Mouse (Mus musculus) induced T-regulatory cell, adult 2 months (primary cell): ENCODE results near the gene Eral1.

Experiments
- DNase-seq: peaks from one replicate; pipeline ENCODE4 v3.0.0-alpha.2; 2012; ENCODE audit warnings: low read depth

Gene Eral1

DNA sequence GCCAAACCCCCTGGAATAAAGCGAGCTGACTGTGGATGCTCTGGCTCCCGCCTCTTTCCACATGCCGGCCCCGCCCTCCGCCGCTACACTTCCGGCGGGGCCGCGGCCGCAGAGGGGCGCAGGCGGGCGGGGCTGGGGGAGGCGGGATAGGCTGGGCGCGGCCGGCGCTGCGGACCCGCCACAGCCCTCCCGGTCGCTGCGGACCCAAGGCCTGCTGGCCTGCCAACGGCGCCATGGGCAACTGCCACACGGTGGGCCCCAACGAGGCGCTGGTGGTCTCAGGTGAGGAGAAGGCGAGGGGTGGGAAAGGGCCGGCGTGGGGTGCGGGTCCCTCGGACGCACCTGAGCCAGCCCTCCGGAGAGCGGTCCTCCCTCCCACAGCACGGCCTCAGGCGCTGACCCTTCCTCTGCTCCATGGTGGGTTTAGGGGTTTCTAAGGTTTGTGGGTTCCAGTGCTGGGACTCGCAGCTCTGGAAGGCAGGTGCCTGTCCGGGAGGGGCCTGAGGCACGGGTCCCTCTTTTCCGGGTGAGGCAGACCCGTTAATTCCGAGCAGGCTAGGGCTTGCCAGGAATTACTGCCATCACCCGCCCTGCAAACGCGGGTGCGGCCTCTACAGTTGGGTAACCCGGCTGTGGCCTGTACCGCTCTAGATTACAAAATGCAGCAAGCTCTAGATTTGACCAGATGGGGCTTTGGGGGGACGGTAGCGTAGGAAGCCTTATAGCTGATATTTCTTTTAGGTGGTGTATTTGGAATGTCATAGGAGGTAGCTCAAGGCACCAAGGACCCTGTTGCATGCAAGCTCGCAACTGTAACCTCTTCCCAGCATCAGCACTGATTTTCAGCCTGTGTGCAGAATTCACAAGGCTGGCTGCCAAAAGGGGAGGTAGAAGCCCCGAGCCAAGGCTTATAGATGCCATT is 42.1 kb downstream of the Eral1 start, which contains the start of gene Flot2:
Flot2 (plus strand) TSS at position 101 of the 922 bp plus-strand sequence.
- DNase-seq = peak; percentile 81

DNA sequence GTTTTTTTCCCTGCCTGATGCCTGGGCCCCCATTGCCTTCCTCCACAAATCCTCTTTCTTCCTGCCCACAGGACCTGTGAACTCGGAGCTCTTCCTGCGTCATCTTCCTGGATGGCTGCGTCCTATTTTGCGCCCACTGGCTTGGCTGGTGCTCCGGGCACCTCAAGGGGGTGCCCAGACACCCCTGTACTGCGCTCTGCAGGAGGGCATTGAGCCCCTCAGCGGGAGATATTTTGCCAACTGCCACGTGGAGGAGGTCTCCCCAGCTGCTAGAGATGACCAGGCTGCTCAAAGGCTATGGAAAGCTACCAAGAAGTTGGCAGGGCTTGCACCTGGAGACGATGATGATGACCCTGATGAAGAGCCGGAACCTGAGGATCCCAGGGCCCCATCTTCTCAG is 43.4 kb downstream of the Eral1 start:
- no peak for DNase-seq

GRCm38 (mm10) chr11:78033931-78034617 is 46.1 kb downstream of the Eral1 start:
- DNase-seq = no peak

DNA sequence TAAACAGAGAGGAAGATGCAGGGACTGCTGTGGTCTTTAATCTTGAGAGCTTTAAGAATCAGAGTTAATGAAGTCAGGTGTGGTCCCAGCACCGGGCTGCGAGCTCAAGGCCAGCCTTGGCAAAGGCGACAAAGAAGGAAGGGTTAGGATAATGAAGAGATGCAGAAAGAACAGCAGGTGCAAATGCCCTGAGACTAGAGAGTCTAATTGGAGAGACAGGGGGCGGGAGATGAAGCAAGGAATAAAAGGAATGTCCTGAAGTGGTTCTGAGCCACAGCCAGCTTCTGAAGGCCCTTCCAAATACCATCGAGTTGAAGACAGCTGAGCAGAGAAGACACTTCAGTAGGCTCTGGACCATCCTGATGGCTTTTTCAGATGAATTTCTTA is 47.4 kb downstream of the Eral1 start:
- no peak for DNase-seq

DNA sequence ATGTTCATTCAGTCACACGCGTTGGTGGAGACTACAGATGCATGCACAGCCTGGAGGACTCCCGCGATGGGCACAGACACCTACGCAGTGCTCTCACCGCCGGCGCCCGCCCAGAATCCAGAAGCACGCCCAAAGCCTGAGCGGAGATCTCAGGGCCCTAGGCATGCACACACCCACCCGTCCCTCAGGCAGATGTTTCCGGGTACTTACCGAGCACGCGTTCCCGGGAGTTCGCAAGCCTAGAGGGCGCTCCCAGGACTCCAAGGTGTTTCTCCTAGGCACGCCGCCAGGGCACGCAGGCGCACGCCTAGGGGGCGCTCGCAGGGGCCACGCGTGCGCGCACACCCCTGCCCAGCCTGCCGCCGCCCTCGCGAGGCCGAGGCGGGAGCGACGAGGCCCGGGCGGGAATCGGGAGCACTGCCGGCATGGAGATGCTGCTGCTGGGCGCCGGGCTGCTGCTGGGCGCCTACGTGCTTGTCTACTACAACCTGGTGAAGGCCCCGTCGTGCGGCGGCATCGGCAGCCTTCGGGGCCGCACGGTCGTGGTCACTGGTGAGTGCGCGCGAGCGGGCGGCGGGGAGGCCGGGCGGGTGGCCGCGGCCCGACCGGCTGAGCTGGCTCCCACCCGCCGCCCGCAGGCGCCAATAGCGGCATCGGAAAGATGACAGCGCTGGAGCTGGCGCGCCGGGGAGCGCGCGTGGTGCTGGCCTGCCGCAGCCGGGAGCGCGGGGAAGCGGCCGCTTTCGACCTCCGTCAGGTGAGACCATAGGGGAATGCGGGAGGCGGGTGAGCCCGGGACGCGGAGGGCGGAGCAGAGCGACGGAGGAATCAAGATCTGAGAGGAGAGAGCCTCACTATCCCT is 48.0 kb downstream of the Eral1 start, which contains the start of gene Dhrs13:
Dhrs13 (plus strand) TSS at position 334 of the 862 bp plus-strand sequence.
- peak; percentile 93 for DNase-seq

DNA sequence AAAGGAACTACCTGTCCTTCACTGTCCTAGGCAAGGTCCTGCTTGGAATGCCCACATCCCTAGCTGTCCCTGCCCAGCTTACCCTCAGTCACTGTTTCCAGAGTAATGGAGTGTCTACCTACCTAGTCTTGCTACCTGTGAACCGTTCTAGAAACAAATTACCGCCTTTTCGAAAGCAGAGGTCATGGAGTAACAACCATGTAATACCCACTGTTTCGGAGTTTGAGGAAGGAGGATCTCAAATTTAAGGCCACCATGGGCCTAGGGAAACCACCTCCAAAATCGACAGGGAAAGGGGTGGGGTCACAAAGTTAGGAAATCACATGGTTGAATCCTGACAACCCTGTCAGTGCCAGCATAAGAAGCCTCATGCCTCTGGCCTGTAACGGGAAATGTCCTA is 48.8 kb downstream of the Eral1 start:
- no peak for DNase-seq

- no peak for DNase-seq
Observed at GRCm38 (mm10) chr11:78030600-78030999, 49.6 kb downstream of the Eral1 start.

GRCm38 (mm10) chr11:78029240-78029639 is 50.9 kb downstream of the Eral1 start:
- no peak for DNase-seq

DNA sequence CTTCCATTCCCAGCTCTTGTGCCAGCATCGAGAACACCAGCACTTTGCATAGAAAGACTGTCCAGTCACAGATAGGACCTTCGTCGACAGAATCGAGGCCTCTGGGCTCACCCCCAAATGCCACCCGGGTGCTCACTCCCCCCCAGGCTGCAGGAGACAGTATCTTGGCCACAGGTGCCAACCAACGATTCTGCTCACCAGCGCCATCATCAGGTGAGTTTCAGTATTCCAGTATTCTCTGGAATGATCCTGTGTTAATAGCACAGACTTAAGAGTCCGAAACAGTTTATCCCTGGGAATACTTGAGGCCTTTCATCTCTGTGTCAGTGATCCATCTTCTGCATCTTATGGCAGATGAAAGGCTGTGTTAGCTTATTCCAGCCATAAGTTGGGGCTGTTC is 56.6 kb downstream of the Eral1 start:
- DNase-seq = peak; percentile 74
